9 mouse cellular contexts compared by ENCODE assay signal in the genomic region with DNA sequence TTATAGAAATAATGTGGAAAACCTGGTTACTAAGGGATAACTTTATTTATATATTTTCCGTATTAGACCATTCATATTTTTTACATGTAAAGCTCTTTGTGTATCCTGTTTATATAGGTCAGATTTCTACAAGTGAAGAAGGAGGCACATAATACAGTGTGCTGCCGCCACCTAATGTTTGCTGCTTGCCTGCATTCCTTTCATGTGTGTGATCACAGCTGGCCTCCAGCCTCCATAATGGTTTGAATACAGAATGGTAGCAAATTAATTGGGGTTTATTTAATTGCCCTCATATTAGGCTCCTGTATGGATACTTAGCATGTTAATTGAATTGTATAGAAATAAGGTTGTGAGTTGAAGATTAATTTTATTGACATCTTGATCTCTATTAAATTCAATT.
DNase-seq lines count a peak whose midpoint lies in the region; ATAC-seq lines count a peak whose summit lies in the region.
"Had no signal": no experiment of that assay in that cellular context is flagged by ENCODE, and none has a peak within 500 bp of the region (broad histone marks: within the 10 kb centered on the region; RNA-seq: fewer than 3 reads in every experiment).

No protein-coding gene starts in this region.

- no peaks in the 10 kb centered on the region for H3K9me3 ChIP-seq in midbrain, embryonic 13.5 days
- H3K9me3 ChIP-seq in midbrain, embryonic 11.5 days (ENCODE audit: control insufficient read depth, low read length) = no peaks in the 10 kb centered on the region
- H3K9me3 ChIP-seq in forebrain, embryonic 14.5 days (replicated peaks; ENCODE audit: control insufficient read depth, low read length) = no peaks in the 10 kb centered on the region
- H3K9me3 ChIP-seq: megakaryocyte, embryonic 14.5 days had no signal

- H3K36me3 ChIP-seq in midbrain, embryonic 13.5 days = no peaks in the 10 kb centered on the region
- no peaks in the 10 kb centered on the region for H3K36me3 ChIP-seq in midbrain, embryonic 11.5 days (ENCODE audit: control insufficient read depth, insufficient read depth, low read length)
- H3K36me3 ChIP-seq in forebrain, embryonic 14.5 days (ENCODE audit: control insufficient read depth, insufficient read depth, low read length) = no peaks in the 10 kb centered on the region

- peak; percentile 83 for ATAC-seq in midbrain, embryonic 13.5 days
- no peak for ATAC-seq in midbrain, embryonic 11.5 days (ENCODE audit: low FRiP score)
- ATAC-seq in forebrain, embryonic 14.5 days = peak; percentile 85
- ATAC-seq in granulocyte monocyte progenitor cell, adult 5-6 weeks (replicated peaks; ENCODE audit: poor library complexity, severe bottlenecking) = no peak
- ATAC-seq in megakaryocyte, adult 5-6 weeks (ENCODE audit: poor library complexity, severe bottlenecking) = no peak

- H3K27me3 ChIP-seq in midbrain, embryonic 13.5 days = no peaks in the 10 kb centered on the region
- no peaks in the 10 kb centered on the region for H3K27me3 ChIP-seq in midbrain, embryonic 11.5 days (ENCODE audit: control insufficient read depth, insufficient read depth, low read length)
- H3K27me3 ChIP-seq in forebrain, embryonic 14.5 days (replicated peaks; ENCODE audit: control insufficient read depth, insufficient read depth, low read length) = no peaks in the 10 kb centered on the region
- H3K27me3 ChIP-seq: megakaryocyte, embryonic 14.5 days had no signal

- H3K4me1 ChIP-seq in midbrain, embryonic 13.5 days (replicated peaks) = peaks cover 48% of the 10 kb centered on the region
- no peaks in the 10 kb centered on the region for H3K4me1 ChIP-seq in midbrain, embryonic 11.5 days (ENCODE audit: control insufficient read depth, insufficient read depth, low read length)
- peaks cover 4% of the 10 kb centered on the region for H3K4me1 ChIP-seq in forebrain, embryonic 14.5 days (ENCODE audit: control insufficient read depth, insufficient read depth, low read length)

- peak overlapping the region; percentile 72; the same call in 1 of the 2 replicates for H3K27ac ChIP-seq in midbrain, embryonic 13.5 days
- H3K27ac ChIP-seq in midbrain, embryonic 11.5 days (ENCODE audit: low read depth, low read length) = no peak overlapping the region
- H3K27ac ChIP-seq in forebrain, embryonic 14.5 days (ENCODE audit: low read depth, low read length) = no peak overlapping the region

- no peak overlapping the region for H3K4me3 ChIP-seq in midbrain, embryonic 13.5 days (replicated peaks)
- no peak overlapping the region for H3K4me3 ChIP-seq in midbrain, embryonic 11.5 days (ENCODE audit: low read depth, low read length)
- H3K4me3 ChIP-seq in forebrain, embryonic 14.5 days (ENCODE audit: low read depth, low read length) = no peak overlapping the region

- peak; percentile 58 for DNase-seq in embryo, embryonic 10.5 days (ENCODE audit: low spot score)
- no peak for DNase-seq in embryo, embryonic 11 days
- DNase-seq in midbrain, embryonic 11.5 days (ENCODE audit: low spot score, missing footprints) = no peak
- peak; percentile 82 for DNase-seq in forebrain, embryonic 14.5 days (ENCODE audit: low spot score)
- DNase-seq in lung, postnatal 25 days (ENCODE audit: low spot score) = peak; percentile 58

- no peak overlapping the region for H3K4me2 ChIP-seq in midbrain, embryonic 13.5 days (replicated peaks)
- no peak overlapping the region for H3K4me2 ChIP-seq in midbrain, embryonic 11.5 days
- H3K4me2 ChIP-seq in forebrain, embryonic 14.5 days (ENCODE audit: low read length) = no peak overlapping the region

- WGBS in midbrain, embryonic 13.5 days = 45% methylated on average over 2 of the region's 2 CpGs
- WGBS in midbrain, embryonic 11.5 days = 62% methylated on average over 2 of the region's 2 CpGs
- WGBS in forebrain, embryonic 14.5 days = 24% methylated on average over 2 of the region's 2 CpGs

- H3K9ac ChIP-seq in midbrain, embryonic 13.5 days (replicated peaks) = no peak overlapping the region
- H3K9ac ChIP-seq in midbrain, embryonic 11.5 days (ENCODE audit: low read length) = no peak overlapping the region
- no peak overlapping the region for H3K9ac ChIP-seq in forebrain, embryonic 14.5 days (ENCODE audit: low read length)

Comparison
In these comparisons a context has a peak if more than half of its experiments do, and no peak if none do; other contexts are left out.
1. DNase-seq: peak in embryo, embryonic 10.5 days (single experiment), forebrain, embryonic 14.5 days (single experiment) and lung, postnatal 25 days (single experiment); none in embryo, embryonic 11 days (single experiment) and midbrain, embryonic 11.5 days (single experiment).
2. ATAC-seq: peak in midbrain, embryonic 13.5 days (single experiment) and forebrain, embryonic 14.5 days (single experiment); none in midbrain, embryonic 11.5 days (single experiment), granulocyte monocyte progenitor cell, adult 5-6 weeks (single experiment) and megakaryocyte, adult 5-6 weeks (single experiment).